Mouse (Mus musculus): ENCODE measurements around the gene Kif18a. TPM values are rescaled to one million over a fixed set of nuclear protein-coding genes. Genes with fewer than 3 reads are reported as not detected.

The Kif18a gene
- polyA plus RNA-seq, 1 experiment from 2014 or later, result 11.6 TPM

- Histone ChIP-seq H3K9me3 (no peaks in the 10 kb centered on the region), H3K36me3 (peaks cover 44% of the 10 kb centered on the region), H3K27ac (replicated peaks) (no peak overlapping the region), H3K27me3 (replicated peaks) (no peaks in the 10 kb centered on the region), H3K9ac (no peak overlapping the region), H3K4me3 (no peak overlapping the region), H3K4me1 (no peaks in the 10 kb centered on the region), H3K4me2 (no peak overlapping the region)
- 80% methylated on average over 5 of the region's 5 CpGs for WGBS
- ATAC-seq (ENCODE audit: extremely low read depth, insufficient number of reproducible peaks, low FRiP score, low TSS enrichment), result no peak
Measured at GRCm38 (mm10) chr2:109296264-109296663, 15.7 kb downstream of the Kif18a start.

GRCm38 (mm10) chr2:109298160-109298559 is 17.6 kb downstream of the Kif18a start:
- no peaks in the 10 kb centered on the region for H3K9me3 ChIP-seq
- H3K4me3 ChIP-seq, result no peak overlapping the region
- 86% methylated on average over 1 of the region's 1 CpGs for WGBS
- ATAC-seq (ENCODE audit: extremely low read depth, insufficient number of reproducible peaks, low FRiP score, low TSS enrichment), result no peak
- H3K4me1 ChIP-seq, result no peaks in the 10 kb centered on the region
- peaks cover 37% of the 10 kb centered on the region for H3K36me3 ChIP-seq
- H3K27me3 ChIP-seq (replicated peaks), result no peaks in the 10 kb centered on the region
- no peak overlapping the region for H3K4me2 ChIP-seq
- no peak overlapping the region for H3K27ac ChIP-seq (replicated peaks)
- no peak overlapping the region for H3K9ac ChIP-seq

- WGBS, result 88% methylated on average over 3 of the region's 3 CpGs
- Histone ChIP-seq H3K4me1 (no peaks in the 10 kb centered on the region), H3K9ac (no peak overlapping the region), H3K36me3 (peaks cover 35% of the 10 kb centered on the region), H3K9me3 (no peaks in the 10 kb centered on the region), H3K4me3 (no peak overlapping the region), H3K4me2 (no peak overlapping the region), H3K27ac (replicated peaks) (no peak overlapping the region), H3K27me3 (replicated peaks) (no peaks in the 10 kb centered on the region)
- no peak for ATAC-seq (ENCODE audit: extremely low read depth, insufficient number of reproducible peaks, low FRiP score, low TSS enrichment)
Measured at GRCm38 (mm10) chr2:109302234-109302633, 21.7 kb downstream of the Kif18a start.

- H3K9me3 ChIP-seq, result no peaks in the 10 kb centered on the region
- H3K4me3 ChIP-seq, result no peak overlapping the region
- H3K27ac ChIP-seq (replicated peaks), result no peak overlapping the region
- no peaks in the 10 kb centered on the region for H3K4me1 ChIP-seq
- no peaks in the 10 kb centered on the region for H3K27me3 ChIP-seq (replicated peaks)
- H3K4me2 ChIP-seq, result no peak overlapping the region
- H3K9ac ChIP-seq, result no peak overlapping the region
- no peak for ATAC-seq (ENCODE audit: extremely low read depth, insufficient number of reproducible peaks, low FRiP score, low TSS enrichment)
- H3K36me3 ChIP-seq, result peaks cover 42% of the 10 kb centered on the region
Measured at GRCm38 (mm10) chr2:109303638-109304037, 23.1 kb downstream of the Kif18a start.

GRCm38 (mm10) chr2:109311369-109311768 is 30.8 kb downstream of the Kif18a start:
- no peak for ATAC-seq (ENCODE audit: extremely low read depth, insufficient number of reproducible peaks, low FRiP score, low TSS enrichment)
- WGBS, result 92% methylated on average over 5 of the region's 5 CpGs
- Histone ChIP-seq H3K9me3 (no peaks in the 10 kb centered on the region), H3K9ac (no peak overlapping the region), H3K4me3 (no peak overlapping the region), H3K27me3 (replicated peaks) (no peaks in the 10 kb centered on the region), H3K4me1 (no peaks in the 10 kb centered on the region), H3K4me2 (no peak overlapping the region), H3K27ac (replicated peaks) (no peak overlapping the region), H3K36me3 (peaks cover 72% of the 10 kb centered on the region)

GRCm38 (mm10) chr2:109331807-109332206 is 51.3 kb downstream of the Kif18a start:
- H3K9ac ChIP-seq, result no peak overlapping the region
- H3K4me2 ChIP-seq, result no peak overlapping the region
- H3K27ac ChIP-seq (replicated peaks), result no peak overlapping the region
- no peak for ATAC-seq (ENCODE audit: extremely low read depth, insufficient number of reproducible peaks, low FRiP score, low TSS enrichment)
- no peaks in the 10 kb centered on the region for H3K4me1 ChIP-seq
- no peak overlapping the region for H3K4me3 ChIP-seq
- no peaks in the 10 kb centered on the region for H3K27me3 ChIP-seq (replicated peaks)
- H3K9me3 ChIP-seq, result no peaks in the 10 kb centered on the region
- H3K36me3 ChIP-seq, result peaks cover 18% of the 10 kb centered on the region
- 56% methylated on average over 1 of the region's 1 CpGs for WGBS

- no peak overlapping the region for H3K4me3 ChIP-seq
- no peak overlapping the region for H3K4me2 ChIP-seq
- WGBS, result 90% methylated on average over 5 of the region's 5 CpGs
- no peaks in the 10 kb centered on the region for H3K27me3 ChIP-seq (replicated peaks)
- no peaks in the 10 kb centered on the region for H3K4me1 ChIP-seq
- no peak for ATAC-seq (ENCODE audit: extremely low read depth, insufficient number of reproducible peaks, low FRiP score, low TSS enrichment)
- peaks cover 32% of the 10 kb centered on the region for H3K36me3 ChIP-seq
- H3K27ac ChIP-seq (replicated peaks), result no peak overlapping the region
- no peak overlapping the region for H3K9ac ChIP-seq
- H3K9me3 ChIP-seq, result no peaks in the 10 kb centered on the region
Measured at GRCm38 (mm10) chr2:109334237-109334636, 53.7 kb downstream of the Kif18a start.

GRCm38 (mm10) chr2:109335765-109336164 is 55.2 kb downstream of the Kif18a start:
- Histone ChIP-seq H3K4me1 (no peaks in the 10 kb centered on the region), H3K27me3 (replicated peaks) (no peaks in the 10 kb centered on the region), H3K4me2 (no peak overlapping the region), H3K9ac (no peak overlapping the region), H3K9me3 (no peaks in the 10 kb centered on the region), H3K36me3 (peaks cover 32% of the 10 kb centered on the region), H3K4me3 (no peak overlapping the region), H3K27ac (replicated peaks) (no peak overlapping the region)
- ATAC-seq (ENCODE audit: extremely low read depth, insufficient number of reproducible peaks, low FRiP score, low TSS enrichment), result no peak
- WGBS, result 82% methylated on average over 1 of the region's 1 CpGs

- Histone ChIP-seq H3K27me3 (replicated peaks) (no peaks in the 10 kb centered on the region), H3K4me3 (no peak overlapping the region), H3K9me3 (no peaks in the 10 kb centered on the region), H3K9ac (no peak overlapping the region), H3K27ac (replicated peaks) (no peak overlapping the region), H3K4me2 (no peak overlapping the region), H3K36me3 (peaks cover 7% of the 10 kb centered on the region), H3K4me1 (no peaks in the 10 kb centered on the region)
- no peak for ATAC-seq (ENCODE audit: extremely low read depth, insufficient number of reproducible peaks, low FRiP score, low TSS enrichment)
- WGBS, result 80% methylated on average over 4 of the region's 4 CpGs
Measured at GRCm38 (mm10) chr2:109345386-109345785, 64.8 kb downstream of the Kif18a start.

GRCm38 (mm10) chr2:109348742-109349141 is 68.2 kb downstream of the Kif18a start:
- Histone ChIP-seq H3K36me3 (no peaks in the 10 kb centered on the region), H3K4me3 (no peak overlapping the region), H3K27ac (replicated peaks) (no peak overlapping the region), H3K27me3 (replicated peaks) (no peaks in the 10 kb centered on the region), H3K9ac (no peak overlapping the region), H3K9me3 (no peaks in the 10 kb centered on the region), H3K4me1 (no peaks in the 10 kb centered on the region), H3K4me2 (no peak overlapping the region)
- ATAC-seq (ENCODE audit: extremely low read depth, insufficient number of reproducible peaks, low FRiP score, low TSS enrichment), result no peak
- 69% methylated on average over 4 of the region's 4 CpGs for WGBS

GRCm38 (mm10) chr2:109358456-109359141 is 78.1 kb downstream of the Kif18a start:
- Histone ChIP-seq H3K4me3 (no peak overlapping the region), H3K36me3 (no peaks in the 10 kb centered on the region), H3K4me2 (no peak overlapping the region), H3K27me3 (replicated peaks) (no peaks in the 10 kb centered on the region), H3K4me1 (no peaks in the 10 kb centered on the region), H3K9me3 (no peaks in the 10 kb centered on the region), H3K9ac (no peak overlapping the region), H3K27ac (replicated peaks) (no peak overlapping the region)
- 68% methylated on average over 3 of the region's 3 CpGs for WGBS
- no peak for ATAC-seq (ENCODE audit: extremely low read depth, insufficient number of reproducible peaks, low FRiP score, low TSS enrichment)

GRCm38 (mm10) chr2:109365962-109366361 is 85.4 kb downstream of the Kif18a start:
- 65% methylated on average over 1 of the region's 1 CpGs for WGBS
- no peak for ATAC-seq (ENCODE audit: extremely low read depth, insufficient number of reproducible peaks, low FRiP score, low TSS enrichment)

More at GRCm38 (mm10) chr2:109365962-109366361, 85.4 kb downstream of the Kif18a start:
- no peaks in the 10 kb centered on the region for H3K9me3 ChIP-seq
- no peak overlapping the region for H3K4me3 ChIP-seq
- no peaks in the 10 kb centered on the region for H3K27me3 ChIP-seq (replicated peaks)
- H3K9ac ChIP-seq, result no peak overlapping the region
- no peaks in the 10 kb centered on the region for H3K4me1 ChIP-seq
- no peak overlapping the region for H3K27ac ChIP-seq (replicated peaks)
- H3K36me3 ChIP-seq, result no peaks in the 10 kb centered on the region
- no peak overlapping the region for H3K4me2 ChIP-seq

Measured in heart, embryonic 13.5 days (tissue).